Mouse (Mus musculus) limb, embryonic 11.5 days (tissue): ENCODE measurements at regions not wholly inside any gene's neighbourhood (a gene's known extent, or its start where the extent isn't known, plus 50 kb on each side); places are given as distances from the start of the nearest gene placed in this dataset.

ENCODE experiments used
- ATAC-seq: fragments of 200-750 bp; cut with Nextera tagmentation; 2 replicates; pipeline ENCODE4 v1.8.0; 2017; ENCODE audit warnings: low read depth; ENCODE audit not compliant: insufficient number of reproducible peaks, low FRiP score, low TSS enrichment
- DNase-seq: peaks from one replicate; pipeline ENCODE4 v3.0.0-alpha.2; 2015; ENCODE audit warnings: low spot score
- H3K27ac ChIP-seq: fragments of 300-500 bp; sonication (generic); replicated peaks from 2 replicates; pipeline ENCODE4 v1.5.1; 2014; ENCODE audit warnings: low read depth, mild to moderate bottlenecking, low read length
- H3K27me3 ChIP-seq: fragments of 300-500 bp; sonication (generic); 2 replicates; pipeline ENCODE4 v1.6.1; 2014; ENCODE audit warnings: mild to moderate bottlenecking, low read length, mixed read lengths; ENCODE audit not compliant: control insufficient read depth, insufficient read depth
- H3K36me3 ChIP-seq: fragments of 300-500 bp; sonication (generic); 2 replicates; pipeline ENCODE4 v1.6.1; 2014; ENCODE audit warnings: mild to moderate bottlenecking, low read length, moderate library complexity, mixed read lengths; ENCODE audit not compliant: control insufficient read depth, insufficient read depth
- H3K4me1 ChIP-seq: fragments of 300-500 bp; sonication (generic); 2 replicates; pipeline ENCODE4 v1.6.1; 2014; ENCODE audit warnings: low read length, mixed read lengths; ENCODE audit not compliant: control insufficient read depth, insufficient read depth
- H3K4me2 ChIP-seq: fragments of 300-500 bp; sonication (generic); 2 replicates; pipeline ENCODE4 v1.6.1; 2014; ENCODE audit warnings: low read depth, mild to moderate bottlenecking, moderate library complexity; ENCODE audit not compliant: severe bottlenecking
- H3K4me3 ChIP-seq: fragments of 300-500 bp; sonication (generic); 2 replicates; pipeline ENCODE4 v1.5.1; 2014; ENCODE audit warnings: low read depth, low read length
- H3K9ac ChIP-seq: fragments of 300-500 bp; sonication (generic); 2 replicates; pipeline ENCODE4 v1.6.1; 2014; ENCODE audit warnings: mild to moderate bottlenecking, low read length
- H3K9me3 ChIP-seq: fragments of 300-500 bp; sonication (generic); 2 replicates; pipeline ENCODE4 v1.6.1; 2016; ENCODE audit warnings: low read length; ENCODE audit not compliant: control insufficient read depth
- WGBS: fragments of 180-500 bp; shearing (Covaris S2); extraction: QIAGEN DNeasy Blood & Tissue Kit; methylation state at CpG from one replicate; pipeline ENCODE4 v1.1.7; 2014; 5-methylcytosine and 5-hydroxymethylcytosine counted together

GRCm38 (mm10) chr17:88116321-88116720, 51.2 kb upstream of the Fbxo11 start:
- Histone ChIP-seq H3K36me3 (no peaks in the 10 kb centered on the region), H3K9ac (no peak overlapping the region), H3K4me3 (no peak overlapping the region), H3K27ac (no peak overlapping the region), H3K27me3 (no peaks in the 10 kb centered on the region), H3K9me3 (no peaks in the 10 kb centered on the region), H3K4me1 (no peaks in the 10 kb centered on the region), H3K4me2 (no peak overlapping the region)
- WGBS = 91% methylated on average over 4 of the region's 4 CpGs
- ATAC-seq (no peak), DNase-seq (no peak)

- Histone ChIP-seq H3K4me3 (no peak overlapping the region), H3K9ac (no peak overlapping the region), H3K27ac (no peak overlapping the region), H3K4me2 (no peak overlapping the region), H3K9me3 (no peaks in the 10 kb centered on the region), H3K4me1 (no peaks in the 10 kb centered on the region), H3K36me3 (no peaks in the 10 kb centered on the region), H3K27me3 (no peaks in the 10 kb centered on the region)
- 90% methylated on average over 4 of the region's 4 CpGs for WGBS
- ATAC-seq (no peak), DNase-seq (no peak)
Observed at GRCm38 (mm10) chr17:88118714-88119113, 53.6 kb upstream of the Fbxo11 start.

GRCm38 (mm10) chr17:88123711-88124110, 58.6 kb upstream of the Fbxo11 start:
- H3K36me3 ChIP-seq = no peaks in the 10 kb centered on the region
- H3K4me1 ChIP-seq = no peaks in the 10 kb centered on the region
- ATAC-seq (no peak), DNase-seq (no peak)
- H3K27ac ChIP-seq = no peak overlapping the region
- H3K4me2 ChIP-seq = no peak overlapping the region
- H3K4me3 ChIP-seq = no peak overlapping the region
- H3K9ac ChIP-seq = no peak overlapping the region
- no peaks in the 10 kb centered on the region for H3K27me3 ChIP-seq
- WGBS = 85% methylated on average over 3 of the region's 3 CpGs
- no peaks in the 10 kb centered on the region for H3K9me3 ChIP-seq

GRCm38 (mm10) chr17:88127126-88127525, 62.0 kb upstream of the Fbxo11 start:
- no peaks in the 10 kb centered on the region for H3K4me1 ChIP-seq
- no peak overlapping the region for H3K4me3 ChIP-seq
- H3K9me3 ChIP-seq = no peaks in the 10 kb centered on the region
- DNase-seq = no peak
- H3K9ac ChIP-seq = no peak overlapping the region
- no peaks in the 10 kb centered on the region for H3K36me3 ChIP-seq
- H3K27ac ChIP-seq = no peak overlapping the region
- H3K27me3 ChIP-seq = no peaks in the 10 kb centered on the region
- WGBS = 93% methylated on average over 2 of the region's 2 CpGs
- no peak for ATAC-seq
- H3K4me2 ChIP-seq = no peak overlapping the region

GRCm38 (mm10) chr17:88131297-88131696, 66.2 kb upstream of the Fbxo11 start:
- Histone ChIP-seq H3K36me3 (no peaks in the 10 kb centered on the region), H3K27ac (no peak overlapping the region), H3K4me3 (no peak overlapping the region), H3K27me3 (no peaks in the 10 kb centered on the region), H3K4me2 (no peak overlapping the region), H3K9ac (no peak overlapping the region), H3K4me1 (no peaks in the 10 kb centered on the region), H3K9me3 (no peaks in the 10 kb centered on the region)
- ATAC-seq (no peak), DNase-seq (no peak)
- 73% methylated on average over 4 of the region's 4 CpGs for WGBS

GRCm38 (mm10) chr17:88131980-88132379, 66.9 kb upstream of the Fbxo11 start:
- Histone ChIP-seq H3K4me3 (no peak overlapping the region), H3K4me1 (no peaks in the 10 kb centered on the region), H3K9me3 (no peaks in the 10 kb centered on the region), H3K4me2 (no peak overlapping the region), H3K27ac (no peak overlapping the region), H3K9ac (no peak overlapping the region), H3K27me3 (no peaks in the 10 kb centered on the region), H3K36me3 (no peaks in the 10 kb centered on the region)
- DNase-seq = no peak
- 86% methylated on average over 5 of the region's 5 CpGs for WGBS
- ATAC-seq = no peak

- DNase-seq = no peak
Observed at GRCm38 (mm10) chr17:88132601-88133346, 67.7 kb upstream of the Fbxo11 start.

GRCm38 (mm10) chr17:88134546-88134945, 69.5 kb upstream of the Fbxo11 start:
- H3K9ac ChIP-seq = no peak overlapping the region
- no peak overlapping the region for H3K4me3 ChIP-seq
- DNase-seq (no peak), ATAC-seq (no peak)
- WGBS = 86% methylated on average over 2 of the region's 2 CpGs
- no peaks in the 10 kb centered on the region for H3K27me3 ChIP-seq
- no peaks in the 10 kb centered on the region for H3K36me3 ChIP-seq
- H3K4me1 ChIP-seq = no peaks in the 10 kb centered on the region
- no peak overlapping the region for H3K4me2 ChIP-seq
- no peak overlapping the region for H3K27ac ChIP-seq
- H3K9me3 ChIP-seq = no peaks in the 10 kb centered on the region

More at GRCm38 (mm10) chr17:88132601-88133346, 67.7 kb upstream of the Fbxo11 start:
- no peak overlapping the region for H3K4me3 ChIP-seq
- H3K9ac ChIP-seq = no peak overlapping the region
- H3K4me2 ChIP-seq = no peak overlapping the region
- H3K36me3 ChIP-seq = no peaks in the 10 kb centered on the region
- no peaks in the 10 kb centered on the region for H3K27me3 ChIP-seq
- ATAC-seq = no peak
- H3K27ac ChIP-seq = no peak overlapping the region
- no peaks in the 10 kb centered on the region for H3K4me1 ChIP-seq
- WGBS = 77% methylated on average over 23 of the region's 23 CpGs
- H3K9me3 ChIP-seq = no peaks in the 10 kb centered on the region

GRCm38 (mm10) chr17:88141538-88141937, 76.4 kb upstream of the Fbxo11 start:
- no peak overlapping the region for H3K4me2 ChIP-seq
- no peak overlapping the region for H3K9ac ChIP-seq
- no peaks in the 10 kb centered on the region for H3K4me1 ChIP-seq
- H3K4me3 ChIP-seq = no peak overlapping the region
- no peaks in the 10 kb centered on the region for H3K27me3 ChIP-seq
- no peak for DNase-seq
- H3K9me3 ChIP-seq = no peaks in the 10 kb centered on the region
- no peaks in the 10 kb centered on the region for H3K36me3 ChIP-seq
- no peak for ATAC-seq
- WGBS = 22% methylated on average over 12 of the region's 12 CpGs
- H3K27ac ChIP-seq = no peak overlapping the region
